Mouse (Mus musculus): ENCODE data around the gene Cdc42bpa.

Cdc42bpa gene

DNA sequence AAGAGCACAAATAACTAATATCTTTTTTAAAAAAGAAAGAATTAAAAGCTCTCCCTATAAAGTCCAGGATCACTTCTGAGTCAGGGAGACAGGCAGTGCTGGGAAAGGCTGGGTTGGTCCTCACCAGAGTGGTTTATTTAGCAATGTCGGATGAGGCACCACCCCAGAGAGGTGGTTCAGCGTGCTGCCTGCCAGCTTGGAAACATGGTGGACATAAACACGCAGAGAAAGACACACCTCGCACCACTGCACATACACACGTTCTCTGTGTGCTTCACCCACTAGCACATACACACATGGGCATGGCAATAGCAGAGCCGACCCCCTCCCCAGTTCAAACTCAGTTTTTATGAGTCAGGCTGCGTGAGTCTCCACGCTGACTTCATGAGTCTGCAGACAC, 230.8 kb downstream of the Cdc42bpa start:
- DNase-seq (ENCODE audit: low read depth, low spot score), result no peak

DNA sequence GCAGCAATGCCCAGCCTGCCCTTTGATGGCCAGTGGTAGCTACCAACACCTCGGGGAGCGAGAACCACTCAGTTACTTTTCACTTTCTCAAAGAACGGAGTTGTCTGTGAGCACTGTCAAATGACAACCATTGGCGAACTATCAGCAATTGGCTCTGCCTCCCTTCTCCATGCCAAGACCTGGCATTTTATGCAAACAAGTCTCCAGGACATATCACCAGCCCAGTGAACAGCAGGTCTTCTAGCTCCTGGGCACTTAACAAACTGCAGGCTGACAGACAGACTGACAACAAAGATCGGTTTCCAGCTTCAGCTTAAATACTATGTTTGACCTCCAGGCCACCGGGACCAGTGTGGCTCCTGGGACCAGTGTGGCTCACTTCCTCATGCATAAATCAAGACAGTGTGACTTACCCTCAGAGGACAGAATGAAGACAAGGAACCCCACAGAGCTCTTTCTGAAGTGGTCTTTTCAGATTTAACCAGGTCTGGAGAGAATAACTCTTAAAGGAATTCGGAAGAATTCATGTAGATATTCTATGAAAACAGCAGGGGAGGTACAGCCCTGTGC, 231.5 kb downstream of the Cdc42bpa start:
- DNase-seq (ENCODE audit: low read depth, low spot score), result no peak

- no peak for DNase-seq (ENCODE audit: low read depth, low spot score)
These were observed 232.6 kb downstream of the Cdc42bpa start for GRCm38 (mm10) chr1:180192866-180193265.

GRCm38 (mm10) chr1:180193391-180193935, 233.2 kb downstream of the Cdc42bpa start:
- DNase-seq (ENCODE audit: low read depth, low spot score), result peak; percentile 71

DNA sequence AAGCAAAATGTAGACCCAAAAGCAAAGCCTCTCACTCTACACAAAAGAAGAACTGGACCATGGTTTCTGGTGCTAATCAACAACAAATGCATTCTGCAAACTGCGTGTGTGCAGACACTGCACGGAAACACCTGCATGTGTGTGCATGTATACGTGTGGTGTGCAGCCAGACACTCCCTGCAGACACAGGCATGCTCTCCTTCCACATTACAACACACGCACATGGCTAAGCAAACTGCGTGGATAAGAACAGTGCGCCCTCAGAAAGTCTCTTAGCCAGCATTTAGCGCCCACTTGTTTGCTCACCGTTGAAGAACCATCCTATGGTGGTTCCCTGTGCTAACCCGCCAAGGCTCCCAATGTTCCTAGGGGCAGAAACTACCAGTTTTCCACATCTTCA, 233.8 kb downstream of the Cdc42bpa start:
- no peak for DNase-seq (ENCODE audit: low read depth, low spot score)

DNA sequence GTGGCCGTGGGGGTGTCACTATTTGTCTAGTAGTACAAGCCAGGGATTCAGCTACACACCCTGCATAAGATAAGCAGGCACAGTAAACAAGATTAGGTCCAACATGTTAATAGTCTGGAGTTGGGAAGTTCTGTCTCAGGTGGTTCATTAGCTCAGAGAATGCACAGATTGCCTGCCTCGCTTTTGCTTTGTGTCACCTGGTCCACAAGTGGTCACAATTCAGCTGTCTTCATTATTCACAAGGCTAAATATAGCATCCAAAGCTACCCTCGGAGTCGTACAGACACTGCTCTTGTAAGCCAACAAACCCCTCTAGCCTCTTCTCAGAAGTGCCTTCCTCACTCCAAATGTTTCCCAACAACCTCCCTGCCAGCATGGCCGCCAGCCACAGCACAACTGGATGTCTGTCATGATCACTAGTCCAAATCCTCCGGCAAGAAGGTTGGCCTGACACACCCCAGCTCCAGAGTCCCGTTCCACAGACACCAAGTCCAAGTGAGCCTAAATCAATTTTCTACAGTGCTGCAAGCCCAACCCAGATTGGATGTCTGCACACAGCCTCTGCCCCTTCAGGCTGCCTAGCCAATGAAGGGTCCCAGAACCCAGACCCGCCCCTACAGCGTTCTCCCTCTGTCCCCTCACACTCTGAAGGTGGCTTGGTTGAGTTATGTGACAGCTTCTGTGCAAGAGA, 234.7 kb downstream of the Cdc42bpa start:
- DNase-seq (ENCODE audit: low read depth, low spot score), result peak; percentile 73

GRCm38 (mm10) chr1:180195703-180196381, 235.6 kb downstream of the Cdc42bpa start:
- DNase-seq (ENCODE audit: low read depth, low spot score), result peak; percentile 100

DNA sequence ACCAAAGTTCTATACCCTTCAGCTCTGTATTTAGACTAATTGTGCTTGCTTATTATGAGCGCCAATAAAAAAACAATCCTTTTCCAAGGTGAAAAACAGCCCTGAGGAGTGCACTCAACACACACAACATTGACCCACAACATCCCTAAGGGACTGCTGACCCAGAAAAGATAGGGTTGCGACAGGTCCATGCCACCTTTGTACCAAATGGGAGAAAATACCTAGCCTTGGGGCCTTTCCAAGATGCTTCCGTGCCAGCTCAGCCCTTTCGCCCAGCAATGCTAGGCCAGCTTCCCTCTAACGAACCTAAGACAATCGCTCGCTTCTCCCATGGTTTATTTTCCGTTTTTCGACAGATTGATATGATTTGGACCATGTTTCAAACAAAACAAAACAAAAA, 236.2 kb downstream of the Cdc42bpa start:
- DNase-seq (ENCODE audit: low read depth, low spot score), result no peak

- DNase-seq (ENCODE audit: low read depth, low spot score), result no peak
These were observed 237.7 kb downstream of the Cdc42bpa start for GRCm38 (mm10) chr1:180197956-180198355.

DNA sequence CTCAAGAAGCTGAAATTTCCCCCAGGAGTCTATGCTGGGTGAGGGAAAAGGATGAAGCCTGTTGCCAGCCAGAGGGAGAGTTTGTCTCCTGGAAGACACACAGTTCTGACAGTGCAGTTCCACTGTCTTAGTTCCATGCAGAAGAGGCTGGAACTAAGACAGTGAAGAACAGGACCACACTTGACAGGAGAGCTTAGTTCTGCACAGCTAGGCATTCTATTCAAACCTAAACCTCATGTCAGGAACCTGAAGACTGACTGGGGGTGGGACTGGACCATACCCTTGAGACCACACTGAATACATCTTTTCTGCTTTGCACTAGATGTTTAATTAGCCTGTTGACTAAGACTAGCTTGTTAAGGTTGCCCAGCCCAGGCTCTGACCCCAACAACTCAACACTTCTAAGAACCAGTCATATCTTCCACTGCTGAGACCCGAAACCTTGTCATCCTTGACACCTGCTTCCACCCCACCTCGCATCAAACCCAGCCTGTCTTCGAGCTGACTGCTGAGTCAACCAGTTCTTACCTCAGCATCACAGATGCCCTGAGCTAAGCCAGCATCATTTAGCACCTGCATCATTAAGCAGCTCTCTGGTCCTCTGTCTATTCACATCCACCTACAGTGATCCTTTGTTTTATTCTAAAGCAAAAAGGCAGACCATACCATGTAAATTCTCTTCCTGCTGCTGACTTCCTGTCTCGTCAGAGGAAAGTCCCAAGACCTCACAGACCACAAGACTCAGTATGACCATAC, 238.9 kb downstream of the Cdc42bpa start, which contains the start of gene Coq8a:
Coq8a (minus strand) TSS at position 644 of the 756 bp plus-strand sequence.
- DNase-seq (ENCODE audit: low read depth, low spot score), result no peak

DNA sequence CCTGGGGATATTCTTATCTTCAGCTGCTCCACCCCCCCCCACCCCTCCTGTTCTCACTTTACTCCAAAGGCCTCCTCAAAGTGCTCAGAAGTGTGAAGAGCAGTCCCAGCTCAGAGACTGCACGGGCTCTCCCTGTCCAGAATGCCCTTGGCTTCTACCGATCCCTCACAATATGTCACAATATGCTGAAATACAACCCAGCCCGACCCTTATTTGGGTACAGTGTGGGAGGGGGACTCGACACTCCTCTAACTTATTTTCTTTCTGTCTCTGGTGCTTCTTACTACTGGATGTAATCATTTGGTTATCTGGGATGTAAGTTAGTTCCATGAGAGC, 239.4 kb downstream of the Cdc42bpa start:
- no peak for DNase-seq (ENCODE audit: low read depth, low spot score)

GRCm38 (mm10) chr1:180200722-180201121, 240.4 kb downstream of the Cdc42bpa start:
- DNase-seq (ENCODE audit: low read depth, low spot score), result no peak

GRCm38 (mm10) chr1:180208370-180208769, 248.1 kb downstream of the Cdc42bpa start:
- DNase-seq (ENCODE audit: low read depth, low spot score), result no peak

GRCm38 (mm10) chr1:180210031-180210432, 249.8 kb downstream of the Cdc42bpa start:
- peak; percentile 58 for DNase-seq (ENCODE audit: low read depth, low spot score)

DNA sequence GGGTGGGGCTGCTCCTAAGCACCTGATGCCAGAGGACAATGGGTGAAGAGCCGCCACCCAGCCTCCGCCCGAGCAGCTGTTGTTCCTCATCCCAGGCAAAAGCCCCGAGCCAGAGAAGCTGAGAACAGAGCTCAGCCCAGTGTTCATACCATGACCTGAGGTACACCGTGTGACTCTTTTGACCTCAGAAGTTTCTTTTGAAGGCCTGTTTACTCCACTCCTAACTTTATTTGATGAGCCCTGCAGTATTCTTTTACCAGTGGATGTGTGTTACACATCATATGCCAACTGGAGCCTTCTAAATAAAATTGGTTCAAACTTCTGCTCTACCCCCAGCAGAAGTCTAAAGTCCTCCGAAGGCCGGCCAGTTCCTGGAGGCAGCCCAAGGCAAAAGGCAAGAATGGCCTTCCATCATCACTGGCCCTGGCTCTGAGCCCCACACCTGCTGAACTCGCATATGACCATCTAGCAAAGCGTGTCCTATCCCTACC, 250.6 kb downstream of the Cdc42bpa start:
- peak; percentile 39 for DNase-seq (ENCODE audit: low read depth, low spot score)

GRCm38 (mm10) chr1:180212911-180213310, 252.6 kb downstream of the Cdc42bpa start:
- DNase-seq (ENCODE audit: low read depth, low spot score), result no peak

GRCm38 (mm10) chr1:180215044-180215443, 254.8 kb downstream of the Cdc42bpa start:
- DNase-seq (ENCODE audit: low read depth, low spot score), result peak; percentile 88

Measured in brain, adult 2 months (tissue).